Mouse (Mus musculus) heart, embryonic 13.5 days (tissue): Measurements from ENCODE around the gene Ssh1. TPM values are rescaled to one million over a fixed set of nuclear protein-coding genes. Genes with fewer than 3 reads are reported as not detected.

Source experiments
- ATAC-seq: fragments of 200-750 bp; cut with Nextera tagmentation; 2 replicates; pipeline ENCODE4 v1.8.0; 2017; ENCODE audit warnings: moderate TSS enrichment; ENCODE audit not compliant: insufficient number of reproducible peaks, low FRiP score, low TSS enrichment; ENCODE audit errors: extremely low read depth
- H3K27ac ChIP-seq: fragments of 300-500 bp; sonication (generic); replicated peaks from 2 replicates; pipeline ENCODE4 v1.5.1; 2015; ENCODE audit warnings: moderate library complexity, mild to moderate bottlenecking, inconsistent platforms
- H3K27me3 ChIP-seq: fragments of 300-500 bp; sonication (generic); replicated peaks from 2 replicates; pipeline ENCODE4 v1.6.1; 2015; ENCODE audit warnings: mild to moderate bottlenecking, inconsistent platforms
- H3K36me3 ChIP-seq: fragments of 300-500 bp; sonication (generic); 2 replicates; pipeline ENCODE4 v1.6.1; 2015; ENCODE audit warnings: mild to moderate bottlenecking, inconsistent platforms
- H3K4me1 ChIP-seq: fragments of 300-500 bp; sonication (generic); 2 replicates; pipeline ENCODE4 v1.6.1; 2015; ENCODE audit warnings: inconsistent platforms
- H3K4me2 ChIP-seq: fragments of 300-500 bp; sonication (generic); 2 replicates; pipeline ENCODE4 v1.6.1; 2015; ENCODE audit warnings: inconsistent platforms, mild to moderate bottlenecking, moderate library complexity
- H3K4me3 ChIP-seq: fragments of 300-500 bp; sonication (generic); 2 replicates; pipeline ENCODE4 v1.5.1; 2015; ENCODE audit warnings: moderate library complexity, mild to moderate bottlenecking, inconsistent platforms
- H3K9ac ChIP-seq: fragments of 300-500 bp; sonication (generic); 2 replicates; pipeline ENCODE4 v1.6.1; 2015; ENCODE audit warnings: inconsistent platforms, mild to moderate bottlenecking, moderate library complexity
- H3K9me3 ChIP-seq: fragments of 300-500 bp; sonication (generic); 2 replicates; pipeline ENCODE4 v1.6.1; 2016; ENCODE audit warnings: inconsistent platforms
- WGBS: fragments of 180-500 bp; shearing (Covaris S2); methylation state at CpG from one replicate; pipeline ENCODE4 v1.1.7; 2015; ENCODE audit warnings: mixed read lengths; 5-methylcytosine and 5-hydroxymethylcytosine counted together
- polyA plus RNA-seq: library from polyadenylated mRNA; unstranded; fragments of >200 nt; fragmentation: Nextera tagmentation; extraction: Ambion mirVana; gene quantifications from 2 replicates; pipeline ENCODE4 v1.2.1, GENCODE M21; 2015

Gene Ssh1
- polyA plus RNA-seq, 1 experiment from 2014 or later, result 13.5 TPM

DNA sequence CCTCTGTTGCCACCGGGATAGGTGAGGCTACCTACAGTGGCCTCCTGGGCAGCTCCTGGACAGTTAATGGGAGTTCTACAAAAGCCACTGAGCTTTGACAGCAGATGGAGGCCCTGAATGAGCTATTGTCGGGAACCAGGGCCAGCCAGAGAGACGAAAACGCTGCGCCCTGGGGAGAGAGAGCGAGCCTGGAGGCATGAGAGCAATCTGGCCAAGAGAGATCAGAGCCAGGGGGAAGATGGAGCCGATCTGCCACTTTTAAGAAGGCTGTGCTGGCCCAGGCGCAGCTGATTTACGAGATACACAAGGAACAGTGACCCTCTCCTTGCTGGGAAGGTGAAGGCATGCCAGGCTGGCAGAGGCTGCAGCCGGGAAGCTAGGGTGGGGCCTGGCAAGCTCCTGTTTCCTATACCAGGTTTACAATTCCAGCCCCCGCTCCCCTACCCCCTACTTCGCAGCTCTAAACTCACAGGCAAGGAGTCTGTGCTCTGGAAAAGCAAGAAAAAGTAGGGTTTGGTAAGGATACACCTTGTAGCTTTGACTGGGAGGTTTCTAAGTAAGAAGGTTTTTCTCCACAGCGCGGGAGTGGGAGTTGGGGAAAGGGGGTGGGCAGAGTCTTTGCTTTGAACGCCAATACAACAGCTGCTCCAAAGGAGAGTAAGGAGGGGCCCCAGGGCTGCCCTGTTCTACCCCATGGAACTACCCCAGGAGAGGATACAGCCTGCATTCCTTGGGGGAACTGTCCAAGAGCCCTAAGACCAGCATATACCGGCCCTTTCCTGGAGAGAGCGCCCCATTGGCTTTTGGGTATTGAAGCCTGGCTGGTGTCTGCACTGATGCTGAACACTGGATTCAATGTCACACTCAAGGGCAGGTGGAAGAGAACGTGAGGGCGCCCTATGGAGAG, 42.7 kb downstream of the Ssh1 start:
- Histone ChIP-seq H3K9ac (peak overlapping the region; percentile 68), H3K9me3 (peaks cover 4% of the 10 kb centered on the region; the same call in 1 of the 2 replicates), H3K36me3 (peaks cover 76% of the 10 kb centered on the region), H3K4me1 (peaks cover 57% of the 10 kb centered on the region), H3K27ac (peak overlapping the region; percentile 88), H3K4me3 (no peak overlapping the region), H3K4me2 (peak overlapping the region; percentile 31), H3K27me3 (no peaks in the 10 kb centered on the region)
- peak; percentile 38; the same call in 1 of the 2 replicates for ATAC-seq
- WGBS, result 54% methylated on average over 19 of the region's 19 CpGs

DNA sequence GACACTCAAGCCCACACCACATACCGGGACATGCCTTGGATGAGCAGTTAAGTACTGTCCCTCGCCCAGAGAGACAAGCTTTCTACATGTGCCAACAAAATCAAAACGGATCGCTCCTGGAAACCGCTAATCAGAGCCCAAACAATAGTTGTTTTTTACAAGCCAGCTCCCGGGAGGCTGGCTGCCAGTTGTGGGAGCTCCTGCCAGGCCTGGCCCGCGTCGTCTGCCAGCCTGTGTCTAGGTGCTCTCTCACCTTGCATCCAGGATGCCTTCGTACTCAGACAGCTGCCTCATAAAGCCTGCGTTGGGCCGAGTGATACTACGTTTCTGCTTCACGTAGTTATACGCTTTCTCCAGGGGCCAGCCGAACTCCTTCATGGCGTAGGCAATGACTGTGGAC, 43.6 kb downstream of the Ssh1 start:
- H3K9ac ChIP-seq, result peak overlapping the region; percentile 68; the same call in 1 of the 2 replicates
- no peak for ATAC-seq
- peaks cover 76% of the 10 kb centered on the region for H3K36me3 ChIP-seq
- peaks cover 4% of the 10 kb centered on the region; the same call in 1 of the 2 replicates for H3K9me3 ChIP-seq
- H3K27me3 ChIP-seq, result no peaks in the 10 kb centered on the region
- peaks cover 51% of the 10 kb centered on the region for H3K4me1 ChIP-seq
- H3K4me2 ChIP-seq, result no peak overlapping the region
- no peak overlapping the region for H3K4me3 ChIP-seq
- H3K27ac ChIP-seq, result peak overlapping the region; percentile 88
- 84% methylated on average over 17 of the region's 17 CpGs for WGBS

DNA sequence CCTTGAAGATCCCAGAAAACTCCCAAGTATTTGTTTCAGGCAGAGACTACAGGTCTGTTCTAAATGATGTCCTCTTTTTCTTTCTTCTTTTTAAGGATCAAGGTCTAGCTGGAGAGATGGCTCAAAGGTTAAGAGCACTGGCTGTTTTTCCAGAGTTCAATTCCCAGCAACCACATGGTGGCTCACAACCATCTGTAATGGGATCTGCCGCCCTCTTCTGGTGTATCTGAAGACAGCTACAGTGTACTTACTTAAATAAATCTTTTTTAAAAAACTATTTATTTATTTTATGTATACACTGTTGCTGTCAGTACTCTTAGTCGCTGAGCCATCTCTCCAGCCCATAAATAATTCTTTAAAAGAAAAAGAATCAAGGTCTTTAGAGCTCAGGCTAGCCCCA, 46.4 kb downstream of the Ssh1 start:
- peaks cover 24% of the 10 kb centered on the region for H3K4me1 ChIP-seq
- no peak overlapping the region for H3K9ac ChIP-seq
- WGBS, result 54% methylated on average over 2 of the region's 2 CpGs
- H3K27me3 ChIP-seq, result no peaks in the 10 kb centered on the region
- no peak for ATAC-seq
- peaks cover 4% of the 10 kb centered on the region; the same call in 1 of the 2 replicates for H3K9me3 ChIP-seq
- H3K4me3 ChIP-seq, result no peak overlapping the region
- H3K27ac ChIP-seq, result no peak overlapping the region
- H3K36me3 ChIP-seq, result peaks cover 87% of the 10 kb centered on the region
- H3K4me2 ChIP-seq, result no peak overlapping the region

DNA sequence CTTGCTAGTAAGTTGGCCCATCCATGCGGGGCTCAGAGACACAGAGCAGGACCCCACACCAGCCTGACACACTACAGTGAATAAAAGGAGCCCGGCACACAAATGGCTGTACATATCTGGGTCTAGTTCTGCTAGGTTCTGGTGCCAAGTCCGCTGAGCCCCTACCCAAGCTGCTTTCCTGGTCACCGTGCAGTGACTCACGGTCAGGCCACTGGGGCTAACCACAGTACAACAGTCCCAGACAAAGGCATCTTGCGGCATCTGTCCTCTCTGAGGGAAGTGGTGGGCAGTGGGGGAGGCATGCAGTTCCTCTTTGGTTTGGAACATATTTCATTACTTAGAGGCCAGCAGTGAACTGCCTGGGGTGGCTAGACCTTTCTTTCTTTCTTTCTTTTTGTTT, 48.6 kb downstream of the Ssh1 start:
- 88% methylated on average over 6 of the region's 6 CpGs for WGBS
- H3K9ac ChIP-seq, result no peak overlapping the region
- no peak for ATAC-seq

DNA sequence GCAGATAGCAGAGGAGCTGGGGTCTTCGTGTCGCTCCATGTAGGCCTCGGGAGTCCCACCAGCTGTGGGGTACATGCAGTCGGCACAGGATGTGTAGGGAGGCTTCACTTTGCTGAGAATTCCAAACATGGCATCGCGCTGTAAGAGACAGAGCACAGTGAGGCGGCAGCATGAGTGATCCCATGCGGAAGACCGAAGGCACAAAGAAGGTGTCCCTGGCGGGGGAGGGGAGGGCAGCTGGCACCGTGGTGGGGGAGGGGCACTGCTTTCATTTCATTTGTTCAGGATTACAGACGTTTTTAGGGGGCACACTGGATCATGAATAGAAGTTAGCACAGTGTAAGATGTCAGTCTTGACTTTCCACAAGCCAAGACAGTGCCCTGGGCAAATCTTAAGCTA, 50.4 kb downstream of the Ssh1 start:
- Histone ChIP-seq H3K9me3 (peaks cover 4% of the 10 kb centered on the region; the same call in 1 of the 2 replicates), H3K36me3 (peaks cover 99% of the 10 kb centered on the region), H3K4me2 (no peak overlapping the region), H3K9ac (no peak overlapping the region), H3K27ac (no peak overlapping the region), H3K4me1 (peaks cover 8% of the 10 kb centered on the region), H3K27me3 (no peaks in the 10 kb centered on the region), H3K4me3 (no peak overlapping the region)
- WGBS, result 78% methylated on average over 12 of the region's 12 CpGs
- no peak; the same call in 1 of the 2 replicates for ATAC-seq

More for the DNA sequence above, 48.6 kb downstream of the Ssh1 start:
- H3K36me3 ChIP-seq, result peaks cover 99% of the 10 kb centered on the region
- H3K9me3 ChIP-seq, result peaks cover 4% of the 10 kb centered on the region; the same call in 1 of the 2 replicates
- no peaks in the 10 kb centered on the region for H3K27me3 ChIP-seq
- H3K4me1 ChIP-seq, result peaks cover 3% of the 10 kb centered on the region
- no peak overlapping the region for H3K4me3 ChIP-seq
- no peak overlapping the region for H3K4me2 ChIP-seq
- no peak overlapping the region for H3K27ac ChIP-seq

DNA sequence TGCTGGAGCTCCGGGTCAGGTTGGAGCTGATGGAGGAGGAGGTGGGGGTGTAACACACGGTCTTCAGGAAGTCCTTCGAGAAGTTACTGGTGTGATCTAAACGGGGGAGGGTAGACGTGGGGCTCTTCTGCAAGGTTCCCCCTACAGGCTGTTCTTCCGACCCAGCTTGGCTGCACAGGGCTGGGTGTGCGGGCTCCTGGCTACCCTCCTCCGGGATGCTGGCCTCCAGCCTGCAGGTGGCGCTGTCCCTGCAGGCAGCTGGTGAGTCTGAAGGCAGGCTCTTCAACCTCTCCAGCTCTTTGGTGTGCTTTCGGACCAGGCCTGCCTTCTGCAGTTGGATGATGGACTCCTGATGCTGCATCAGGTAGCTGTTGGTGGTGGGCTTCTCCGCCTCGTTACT, 51.1 kb downstream of the Ssh1 start:
- Histone ChIP-seq H3K4me3 (no peak overlapping the region), H3K36me3 (peaks cover 94% of the 10 kb centered on the region), H3K4me1 (peaks cover 15% of the 10 kb centered on the region), H3K27ac (no peak overlapping the region), H3K27me3 (no peaks in the 10 kb centered on the region), H3K4me2 (no peak overlapping the region), H3K9me3 (peaks cover 4% of the 10 kb centered on the region; the same call in 1 of the 2 replicates), H3K9ac (no peak overlapping the region)
- ATAC-seq, result no peak
- 83% methylated on average over 12 of the region's 12 CpGs for WGBS

DNA sequence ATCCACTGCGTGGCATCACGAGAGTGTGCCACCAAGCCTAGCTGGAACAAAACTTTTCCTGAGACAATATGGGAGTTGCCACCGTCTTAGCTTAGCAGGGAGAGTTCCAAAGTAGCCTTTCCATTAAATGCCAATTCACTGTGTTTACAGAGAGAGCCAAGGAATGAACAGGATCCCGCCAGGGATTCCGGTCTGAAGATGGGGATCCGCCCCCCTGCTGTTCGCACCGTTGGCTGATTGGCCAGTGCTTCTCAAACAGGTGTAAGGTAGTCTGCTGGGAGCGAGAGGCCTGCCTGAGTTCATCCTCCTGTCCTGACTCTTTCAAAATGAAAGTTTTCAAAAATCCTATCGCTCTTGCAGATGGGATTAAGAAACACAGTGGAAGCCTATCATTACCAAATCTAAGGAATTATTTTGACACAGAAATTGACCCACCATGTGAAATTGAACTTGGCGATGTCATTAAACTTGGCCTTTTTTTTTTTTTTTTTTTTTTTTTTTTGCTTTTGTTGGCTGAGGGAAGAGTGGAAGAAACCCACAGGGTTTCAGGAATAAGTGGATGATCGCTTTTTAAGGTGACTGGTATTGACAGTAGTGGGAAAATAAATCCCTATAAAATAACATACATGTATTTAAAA, 54.3 kb downstream of the Ssh1 start:
- 56% methylated on average over 12 of the region's 12 CpGs for WGBS
- Histone ChIP-seq H3K27ac (no peak overlapping the region), H3K4me3 (no peak overlapping the region), H3K9ac (no peak overlapping the region), H3K4me1 (peaks cover 26% of the 10 kb centered on the region), H3K27me3 (no peaks in the 10 kb centered on the region), H3K36me3 (peaks cover 69% of the 10 kb centered on the region), H3K9me3 (no peaks in the 10 kb centered on the region), H3K4me2 (no peak overlapping the region)
- no peak for ATAC-seq

DNA sequence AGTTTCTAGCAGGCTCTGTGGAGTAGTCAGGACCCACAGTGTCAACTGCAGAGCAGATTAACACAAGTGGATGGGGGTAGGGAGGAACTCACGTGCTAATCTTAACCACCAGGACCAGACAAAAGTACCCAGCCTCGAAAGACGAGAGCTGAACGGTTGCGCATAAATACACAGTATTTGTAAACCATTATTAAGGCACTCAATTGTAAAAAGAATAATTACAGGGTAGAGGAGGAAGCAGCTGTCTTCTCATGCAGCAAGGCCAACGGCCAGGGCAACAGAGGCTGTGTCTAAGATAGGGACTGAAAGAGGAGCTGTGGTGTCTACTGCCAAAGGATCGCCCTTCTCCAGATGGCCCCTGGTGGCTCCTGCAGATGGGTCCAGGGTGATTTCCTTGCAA, 56.0 kb downstream of the Ssh1 start:
- 28% methylated on average over 7 of the region's 7 CpGs for WGBS
- Histone ChIP-seq H3K4me2 (0 out of 2 replicates have a peak overlapping the region, but pooled peaks have one; percentile 18), H3K9ac (0 out of 2 replicates have a peak overlapping the region, but pooled peaks have one; percentile 5), H3K27ac (peak overlapping the region; percentile 68), H3K4me1 (peaks cover 38% of the 10 kb centered on the region), H3K4me3 (no peak overlapping the region), H3K9me3 (no peaks in the 10 kb centered on the region), H3K27me3 (no peaks in the 10 kb centered on the region), H3K36me3 (peaks cover 51% of the 10 kb centered on the region)
- no peak for ATAC-seq

DNA sequence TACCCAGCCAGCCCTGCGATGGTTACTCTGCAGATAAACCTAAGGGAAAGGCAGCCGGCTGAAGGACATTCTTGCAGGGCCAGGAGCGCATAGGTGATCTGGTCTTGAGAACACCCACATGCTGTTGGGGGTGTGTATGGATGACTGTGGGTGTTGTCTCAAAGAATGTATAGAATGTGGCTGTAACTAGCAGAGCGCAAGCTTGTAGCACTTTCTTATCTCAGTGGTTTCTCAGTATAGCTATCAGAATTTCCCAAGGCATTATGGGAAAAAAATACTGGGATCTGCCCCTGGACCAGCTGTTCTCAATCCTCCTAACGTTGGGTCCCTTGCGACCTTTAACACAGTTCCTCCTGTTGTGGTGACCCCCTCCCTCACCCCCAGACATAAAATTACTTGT, 59.8 kb downstream of the Ssh1 start:
- Histone ChIP-seq H3K27ac (peak overlapping the region; percentile 71), H3K4me1 (peaks cover 54% of the 10 kb centered on the region), H3K9ac (0 out of 2 replicates have a peak overlapping the region, but pooled peaks have one; percentile 19), H3K36me3 (peaks cover 14% of the 10 kb centered on the region), H3K4me2 (peak overlapping the region; percentile 35), H3K4me3 (no peak overlapping the region), H3K9me3 (no peaks in the 10 kb centered on the region), H3K27me3 (no peaks in the 10 kb centered on the region)
- ATAC-seq, result no peak
- 23% methylated on average over 6 of the region's 6 CpGs for WGBS

DNA sequence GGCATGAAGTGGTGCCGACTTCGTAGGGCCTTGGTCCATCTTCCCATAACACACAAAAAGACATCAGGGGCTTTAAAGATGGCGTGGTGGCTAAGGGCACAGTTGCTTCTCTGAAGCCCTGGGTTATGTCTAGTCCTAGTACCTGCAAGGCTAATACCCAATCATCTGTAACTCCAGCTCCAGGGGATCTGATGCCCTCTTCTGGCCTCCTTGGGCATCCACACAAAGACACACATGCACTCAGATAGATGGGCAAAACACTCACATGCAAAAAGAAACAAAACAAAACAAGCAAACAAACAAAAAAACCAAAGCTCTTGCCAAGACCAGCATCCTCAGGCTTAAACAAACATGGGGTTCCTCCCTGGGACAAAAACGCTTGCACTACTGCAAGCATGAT, 60.2 kb downstream of the Ssh1 start:
- 0 out of 2 replicates have a peak overlapping the region, but pooled peaks have one; percentile 19 for H3K9ac ChIP-seq
- H3K36me3 ChIP-seq, result peaks cover 10% of the 10 kb centered on the region
- H3K4me1 ChIP-seq, result peaks cover 50% of the 10 kb centered on the region
- 73% methylated on average over 4 of the region's 4 CpGs for WGBS
- H3K27me3 ChIP-seq, result no peaks in the 10 kb centered on the region
- no peak for ATAC-seq
- H3K9me3 ChIP-seq, result peaks cover under 1% of the 10 kb centered on the region
- peak overlapping the region; percentile 35 for H3K4me2 ChIP-seq
- H3K4me3 ChIP-seq, result no peak overlapping the region
- H3K27ac ChIP-seq, result peak overlapping the region; percentile 71

DNA sequence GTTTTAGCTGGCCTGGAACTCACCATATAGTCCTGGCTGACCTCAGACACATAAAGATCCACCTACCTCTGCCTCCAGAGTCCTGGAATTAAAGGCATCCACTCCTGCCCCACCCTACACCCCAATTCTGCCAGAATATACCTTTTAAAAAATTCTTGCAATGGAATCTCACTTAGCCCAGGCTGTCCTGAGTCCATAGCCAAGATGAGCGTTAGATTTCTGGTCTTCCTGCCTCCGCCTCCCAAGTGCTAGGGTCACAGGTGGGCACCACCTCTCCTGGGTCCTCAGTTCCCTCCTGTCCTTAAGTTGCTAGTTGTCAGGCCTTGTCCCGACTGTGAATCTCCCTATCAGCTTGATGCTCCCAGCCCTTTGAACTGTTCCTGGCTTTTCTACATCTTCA, 61.4 kb downstream of the Ssh1 start:
- Histone ChIP-seq H3K27ac (no peak overlapping the region), H3K4me2 (no peak overlapping the region), H3K27me3 (no peaks in the 10 kb centered on the region), H3K9ac (no peak overlapping the region), H3K36me3 (peaks cover 3% of the 10 kb centered on the region), H3K4me3 (no peak overlapping the region), H3K4me1 (peaks cover 39% of the 10 kb centered on the region), H3K9me3 (peaks cover 12% of the 10 kb centered on the region)
- no peak for ATAC-seq
- WGBS, result 76% methylated on average over 3 of the region's 3 CpGs
